Mouse (Mus musculus) lung, postnatal 10 days (tissue): ENCODE results near the gene Gm27027.

ENCODE experiments used
- DNase-seq: peaks from one replicate; pipeline ENCODE4 v3.0.0; 2021

Gm27027 gene

GRCm38 (mm10) chr2:93976436-93977252, 19.5 kb downstream of the Gm27027 start:
- peak; percentile 73 for DNase-seq

- no peak for DNase-seq
These were observed 20.4 kb downstream of the Gm27027 start for GRCm38 (mm10) chr2:93975526-93976435.

DNA sequence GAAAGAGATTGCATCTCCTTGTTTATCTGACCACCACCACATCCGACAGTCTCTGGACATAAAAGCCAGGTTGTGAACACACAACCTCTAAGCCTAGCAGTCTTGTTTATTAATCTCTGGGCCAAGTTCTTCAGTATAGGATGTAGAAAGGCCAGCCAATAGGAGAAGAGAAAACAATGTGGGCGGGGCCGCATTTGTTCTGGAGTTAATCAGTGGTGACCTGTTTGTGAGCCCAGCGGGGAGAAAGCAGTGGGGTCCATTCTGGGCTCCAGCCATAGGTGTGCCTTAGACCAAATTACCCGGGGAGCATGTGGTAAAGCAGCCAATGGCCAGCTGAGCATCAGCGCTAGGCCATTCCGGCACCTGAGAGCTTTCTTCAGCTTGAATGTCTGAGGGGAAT, 21.1 kb downstream of the Gm27027 start:
- DNase-seq = no peak

GRCm38 (mm10) chr2:93971647-93972046, 24.5 kb downstream of the Gm27027 start:
- no peak for DNase-seq

- peak; percentile 81 for DNase-seq
These were observed 31.5 kb downstream of the Gm27027 start for GRCm38 (mm10) chr2:93964494-93965160.

DNA sequence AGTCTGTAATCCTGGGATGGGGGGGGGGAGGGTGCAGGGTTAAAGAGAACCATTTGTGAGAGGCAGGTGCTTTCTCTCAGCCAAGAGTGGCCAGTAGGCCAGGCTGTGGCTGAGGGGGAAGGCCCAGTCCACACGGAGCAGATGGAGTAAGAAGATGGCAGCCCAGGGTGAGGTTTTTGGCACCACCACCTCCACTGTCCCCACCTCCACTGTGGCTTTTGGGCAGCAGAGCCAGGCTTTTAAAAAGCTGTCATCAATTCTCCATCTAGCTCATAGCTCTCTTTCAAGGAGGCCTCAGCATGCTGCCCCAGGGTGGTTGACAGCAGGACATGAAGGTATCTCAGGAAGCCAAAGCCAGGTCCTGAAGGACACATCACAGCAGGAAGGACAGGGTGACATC, 32.4 kb downstream of the Gm27027 start:
- DNase-seq = no peak

- peak; percentile 68 for DNase-seq
These were observed 34.4 kb downstream of the Gm27027 start for GRCm38 (mm10) chr2:93961716-93962115.

DNA sequence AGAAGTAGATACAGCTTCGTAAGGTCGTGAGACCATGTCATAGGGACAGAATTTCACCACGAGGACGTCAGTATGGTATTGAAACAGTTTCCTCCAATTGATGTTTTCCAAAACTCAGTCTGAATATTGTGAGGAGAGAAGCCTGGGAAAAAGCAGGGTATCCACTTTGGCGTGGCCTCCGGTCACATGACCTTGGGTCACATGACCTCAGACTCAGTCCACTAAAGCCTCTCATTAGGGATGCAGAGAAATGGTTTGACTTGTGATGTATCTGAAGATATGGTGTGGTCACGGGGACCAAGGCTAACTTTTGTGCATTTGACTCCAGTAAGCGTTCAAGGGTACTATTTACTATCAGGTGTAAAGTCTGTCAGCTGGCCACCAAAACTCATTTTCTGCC, 36.8 kb downstream of the Gm27027 start:
- no peak for DNase-seq

DNA sequence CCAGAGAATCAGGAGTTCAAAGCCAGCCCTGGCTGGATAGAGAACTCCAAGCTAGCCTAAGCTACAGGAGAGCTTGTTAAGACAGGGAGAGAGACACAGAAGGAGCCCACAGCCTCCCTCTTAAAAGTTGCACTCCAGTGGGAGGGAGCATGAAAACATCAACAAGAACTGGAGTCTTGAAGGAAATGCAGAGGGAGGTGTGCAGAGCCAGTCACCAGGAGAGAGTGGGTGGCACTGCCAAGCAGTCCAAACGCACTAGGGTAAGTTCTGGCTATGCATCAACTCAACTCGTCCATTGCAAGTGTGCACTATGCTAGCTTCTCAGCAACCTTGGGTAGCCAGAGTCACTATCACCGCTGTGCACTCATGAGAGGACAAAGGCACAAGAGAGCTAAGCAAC, 37.9 kb downstream of the Gm27027 start:
- DNase-seq = no peak

DNA sequence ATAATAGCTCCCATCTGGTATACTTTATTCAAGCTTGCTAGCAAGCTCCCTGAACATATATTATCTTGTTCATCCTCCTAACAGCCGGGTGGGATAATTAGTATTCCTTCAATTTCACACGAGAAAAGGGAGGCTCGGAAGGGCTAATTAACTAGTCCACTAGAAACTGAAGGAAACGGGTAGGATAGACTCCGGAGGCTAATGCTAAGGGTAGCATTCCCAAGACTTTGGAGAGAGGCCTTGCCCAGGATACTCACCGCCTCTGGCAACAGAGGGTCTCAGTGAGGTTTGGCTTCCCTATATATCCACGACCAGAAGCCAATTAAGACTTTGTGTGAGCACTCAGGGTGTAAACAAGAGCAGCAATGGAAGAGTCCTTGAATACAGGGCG, 38.4 kb downstream of the Gm27027 start:
- DNase-seq = no peak

DNA sequence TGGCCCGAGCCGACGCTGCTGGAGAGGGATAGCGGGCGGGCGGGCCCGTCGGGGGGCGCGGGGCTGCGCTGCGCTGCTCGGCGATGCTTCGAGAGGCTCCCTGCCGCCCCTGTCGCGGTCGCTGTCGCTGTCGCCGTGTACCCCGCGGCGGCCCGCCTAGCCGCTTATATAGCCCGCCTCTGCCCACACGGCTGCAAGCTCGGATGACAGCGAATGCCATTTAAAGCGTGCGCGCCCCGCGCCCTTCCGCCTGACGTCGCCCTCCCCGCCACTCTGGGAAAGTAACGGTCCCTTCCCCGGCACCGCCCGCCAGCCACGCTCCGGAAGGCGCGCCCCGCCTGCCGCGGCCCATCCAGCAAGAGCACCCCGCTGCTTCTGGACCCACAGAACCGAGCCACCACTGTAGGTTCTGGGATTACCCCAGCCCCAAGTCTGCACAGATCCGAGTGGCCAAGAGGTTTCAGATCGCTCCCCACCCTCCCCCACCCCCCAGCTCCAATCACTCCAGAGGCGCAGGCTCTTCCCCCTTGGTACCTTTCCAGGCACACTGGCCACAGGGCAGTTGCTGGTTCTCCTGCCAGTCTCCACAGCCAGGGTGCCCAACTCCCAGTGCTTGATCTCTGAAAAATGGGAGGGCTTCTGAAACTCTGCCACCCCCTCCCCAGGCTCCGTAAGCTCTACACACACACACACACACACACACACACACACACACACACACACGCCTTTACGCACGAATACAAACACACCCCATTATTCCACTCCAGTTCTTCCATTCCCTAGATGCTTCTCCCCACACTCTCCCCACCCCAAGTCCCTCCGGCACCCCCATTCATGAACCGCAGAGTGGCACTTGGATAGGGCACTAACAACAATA, 39.0 kb downstream of the Gm27027 start, which contains the start of gene Gm13889:
TSS of gene Gm13889 (minus strand) at position 294 of the 877 bp plus-strand sequence.
- DNase-seq = peak; percentile 95

DNA sequence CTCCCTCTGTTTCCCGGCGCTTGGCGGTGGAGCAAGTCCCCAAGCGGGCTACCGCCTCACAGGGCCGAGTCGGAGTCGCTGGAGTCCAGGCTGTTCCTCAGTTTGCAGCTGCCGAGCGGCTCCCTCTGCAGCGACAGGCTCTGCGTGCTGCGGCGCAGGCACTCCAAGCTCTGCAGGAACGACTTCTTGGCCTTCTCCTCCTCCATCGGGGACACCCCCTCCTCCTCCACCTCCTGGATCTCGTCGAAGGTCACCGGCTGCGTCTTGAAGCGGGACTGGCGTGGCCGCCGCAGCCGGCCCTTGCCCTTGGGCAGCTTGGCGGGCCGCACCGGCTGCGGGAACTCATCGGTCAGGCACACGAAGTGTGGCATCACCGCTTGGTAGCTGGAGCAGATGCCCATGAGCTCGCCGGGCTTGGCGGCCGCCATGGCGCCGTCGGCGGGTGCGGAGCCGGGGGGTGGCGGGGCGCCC, 39.8 kb downstream of the Gm27027 start:
- peak; percentile 65 for DNase-seq

DNA sequence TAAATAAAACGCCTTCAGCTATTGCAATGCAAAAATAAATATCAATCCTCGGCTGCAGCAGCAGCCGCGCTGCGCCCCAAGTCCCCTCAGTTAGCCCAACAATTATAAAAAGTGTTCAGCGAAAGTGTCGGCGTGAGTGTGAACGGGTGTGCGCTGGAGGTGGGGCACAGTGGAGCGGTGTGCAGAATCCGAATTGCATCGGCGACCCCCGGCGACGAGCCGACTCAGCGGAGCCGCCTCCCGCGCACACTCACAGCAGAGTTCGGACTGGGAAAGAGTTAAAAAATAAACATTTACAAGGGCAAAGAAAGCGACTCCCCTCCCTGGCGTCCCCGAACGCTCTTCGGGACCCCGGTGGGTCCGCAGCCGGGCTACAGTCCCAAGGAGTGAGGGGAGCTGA, 40.3 kb downstream of the Gm27027 start:
- no peak for DNase-seq

DNA sequence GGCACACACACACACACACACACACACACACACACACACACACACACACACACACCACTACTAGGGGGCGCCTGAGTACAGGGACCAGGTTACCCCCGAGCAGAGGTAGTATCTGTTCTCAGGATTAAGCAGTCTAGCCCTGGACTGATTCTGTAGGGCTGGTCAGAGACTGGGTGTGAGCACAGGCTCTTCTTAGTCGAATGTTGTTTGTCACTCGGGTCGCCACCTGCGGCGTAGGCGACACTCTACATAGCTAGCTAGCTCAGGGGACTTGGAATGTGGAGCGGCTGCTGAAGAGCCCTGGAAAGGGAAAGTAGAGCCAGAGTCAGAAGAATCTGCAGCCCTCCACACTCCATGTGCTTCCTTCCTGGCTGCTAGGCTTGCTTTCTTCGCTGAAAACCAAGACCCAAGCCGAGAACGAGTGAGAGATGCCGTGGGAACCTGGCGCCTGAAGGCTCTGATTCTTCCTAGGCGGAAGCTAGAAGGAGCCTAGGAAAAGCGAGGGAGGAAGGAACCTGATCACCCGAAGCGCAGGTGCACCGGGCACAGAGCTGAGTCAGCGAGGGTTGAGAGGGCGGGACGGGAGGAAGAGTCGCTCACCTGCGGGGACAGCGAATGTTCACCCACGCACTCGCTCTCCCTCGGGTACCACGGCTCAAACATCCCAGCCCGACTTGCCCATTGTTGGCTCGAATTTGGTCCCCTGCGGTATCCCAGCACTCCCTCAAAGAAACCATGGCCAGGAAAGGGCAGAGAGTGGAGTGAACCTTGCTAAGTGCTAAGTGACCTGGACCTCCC, 41.2 kb downstream of the Gm27027 start:
- peak; percentile 25 for DNase-seq

DNA sequence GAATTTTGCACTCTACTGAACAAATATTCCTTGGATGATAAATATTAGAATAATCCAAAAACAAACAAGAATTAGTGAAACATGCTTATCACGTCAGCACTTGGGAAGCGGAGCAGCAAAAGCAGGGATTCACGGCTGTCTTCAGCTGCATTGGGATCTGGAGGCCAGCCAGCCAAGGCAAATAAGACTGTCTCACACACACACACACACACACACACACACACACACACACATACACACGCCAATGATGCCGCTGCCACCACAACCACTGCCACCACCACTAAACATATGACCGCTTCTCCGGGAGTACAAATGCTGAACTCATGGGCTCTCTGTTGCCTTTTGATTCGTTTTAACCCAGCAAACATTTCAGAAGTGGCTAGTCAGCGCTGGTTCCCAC, 42.4 kb downstream of the Gm27027 start:
- peak; percentile 43 for DNase-seq

- DNase-seq = no peak
These were observed 49.2 kb downstream of the Gm27027 start for GRCm38 (mm10) chr2:93946976-93947375.

DNA sequence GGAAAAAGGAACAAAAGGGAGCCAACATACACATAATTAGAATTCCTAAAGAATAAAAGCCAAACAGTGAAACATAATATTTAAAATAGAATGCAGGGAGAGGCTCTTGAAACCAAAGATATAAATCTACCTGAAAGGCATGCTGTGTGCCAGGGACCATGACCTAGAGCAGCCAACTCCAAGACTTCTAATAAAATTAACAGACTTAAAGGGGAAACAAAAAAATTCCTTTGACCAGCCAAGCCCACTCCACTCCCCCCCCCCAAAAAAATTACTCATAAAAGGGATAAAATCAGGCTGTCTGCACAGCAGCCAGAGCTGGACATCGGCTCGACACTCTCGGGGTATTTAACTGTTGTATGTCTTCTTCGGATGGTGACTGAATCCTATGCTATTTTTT, 51.3 kb downstream of the Gm27027 start:
- DNase-seq = no peak

DNA sequence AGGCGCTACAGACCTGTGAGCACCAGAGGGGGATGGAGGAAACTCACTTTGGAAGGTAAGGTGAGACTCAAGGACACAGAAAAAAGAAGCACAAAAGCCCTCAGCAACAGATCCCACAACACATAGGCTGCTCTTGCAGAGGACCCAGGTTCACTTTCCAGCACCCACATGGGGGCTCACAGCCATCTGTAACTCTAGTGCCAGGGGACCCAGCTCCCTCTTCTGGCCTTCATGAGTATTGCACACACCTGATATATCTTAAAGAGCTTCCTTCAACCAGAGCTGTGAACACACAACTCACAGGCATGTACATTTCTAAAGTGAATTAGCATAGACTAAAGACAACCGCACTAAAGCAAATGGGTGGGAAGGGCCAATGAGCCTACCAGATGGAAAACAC, 52.1 kb downstream of the Gm27027 start:
- DNase-seq = no peak

- peak; percentile 71 for DNase-seq
These were observed 54.5 kb downstream of the Gm27027 start for GRCm38 (mm10) chr2:93941670-93942069.

DNA sequence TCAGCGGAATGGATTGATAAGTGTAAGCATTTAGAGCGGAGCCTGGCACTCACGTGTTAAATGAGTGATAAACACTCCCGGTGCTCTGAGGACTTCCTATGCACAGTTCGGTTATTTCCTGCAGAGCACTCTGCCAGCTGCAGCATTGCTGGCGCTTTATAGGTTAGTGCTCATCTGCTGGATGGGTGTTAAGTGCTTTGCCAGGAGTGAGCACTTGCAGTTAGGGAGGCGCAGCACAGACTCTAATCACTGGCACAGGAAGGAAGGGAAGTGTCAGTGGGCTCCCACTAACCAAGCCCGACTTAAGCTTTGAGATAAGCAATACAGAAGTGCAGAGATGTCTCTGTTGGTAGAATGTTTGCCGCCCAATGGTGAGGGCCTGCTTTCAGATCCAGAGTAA, 57.6 kb downstream of the Gm27027 start:
- DNase-seq = no peak

- no peak for DNase-seq
These were observed 67.3 kb downstream of the Gm27027 start for GRCm38 (mm10) chr2:93928866-93929265.
